Mouse (Mus musculus) heart, adult 2 months (tissue): Measurements from ENCODE around the gene Gm10382.
A peak's percentile ranks its signal among the peaks of the same experiment; 100 is the strongest.

Source experiments
- CTCF ChIP-seq: fragments of 200-600 bp; IDR thresholded peaks from 2 replicates; pipeline ENCODE4 v1.8.1; 2022; ENCODE audit warnings: antibody characterized with exemption, mild to moderate bottlenecking, moderate library complexity
- EP300 ChIP-seq: fragments of 200-500 bp; IDR thresholded peaks from 2 replicates; pipeline ENCODE4 v1.6.1; 2011; ENCODE audit warnings: low read depth, low read length, control low read depth; ENCODE audit not compliant: insufficient read depth

DNA sequence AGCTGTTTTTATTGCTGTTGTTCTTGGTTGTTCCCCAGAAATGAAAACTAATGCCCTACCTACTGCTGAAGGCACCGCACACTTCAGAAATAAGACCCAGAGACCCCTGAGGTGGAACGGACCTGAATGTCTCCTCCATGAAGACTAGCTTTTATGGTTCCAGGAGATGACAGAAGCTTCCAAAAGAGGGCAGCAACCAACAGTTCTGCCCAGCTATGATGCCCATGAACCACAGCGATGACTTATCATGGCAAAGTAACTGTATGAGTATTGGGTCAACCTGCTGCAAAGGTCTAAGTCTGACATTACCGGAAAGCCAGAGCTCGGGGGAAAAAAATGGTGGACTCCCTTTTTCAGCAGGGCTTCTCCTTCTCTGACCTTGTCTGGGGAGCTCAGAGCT is 10.2 kb upstream of the Gm10382 start:
- TF ChIP-seq CTCF (peak; percentile 54), EP300 (no peak)
